Mouse (Mus musculus): ENCODE measurements around the gene Flrt3. TPM values are rescaled to one million over a fixed set of nuclear protein-coding genes. Genes with fewer than 3 reads are reported as not detected.
A peak's percentile ranks its signal among the peaks of the same experiment; 100 is the strongest.

The Flrt3 gene
- total RNA-seq (2021), result 10 to 100 TPM; 28.0 to 32.9 TPM

DNA sequence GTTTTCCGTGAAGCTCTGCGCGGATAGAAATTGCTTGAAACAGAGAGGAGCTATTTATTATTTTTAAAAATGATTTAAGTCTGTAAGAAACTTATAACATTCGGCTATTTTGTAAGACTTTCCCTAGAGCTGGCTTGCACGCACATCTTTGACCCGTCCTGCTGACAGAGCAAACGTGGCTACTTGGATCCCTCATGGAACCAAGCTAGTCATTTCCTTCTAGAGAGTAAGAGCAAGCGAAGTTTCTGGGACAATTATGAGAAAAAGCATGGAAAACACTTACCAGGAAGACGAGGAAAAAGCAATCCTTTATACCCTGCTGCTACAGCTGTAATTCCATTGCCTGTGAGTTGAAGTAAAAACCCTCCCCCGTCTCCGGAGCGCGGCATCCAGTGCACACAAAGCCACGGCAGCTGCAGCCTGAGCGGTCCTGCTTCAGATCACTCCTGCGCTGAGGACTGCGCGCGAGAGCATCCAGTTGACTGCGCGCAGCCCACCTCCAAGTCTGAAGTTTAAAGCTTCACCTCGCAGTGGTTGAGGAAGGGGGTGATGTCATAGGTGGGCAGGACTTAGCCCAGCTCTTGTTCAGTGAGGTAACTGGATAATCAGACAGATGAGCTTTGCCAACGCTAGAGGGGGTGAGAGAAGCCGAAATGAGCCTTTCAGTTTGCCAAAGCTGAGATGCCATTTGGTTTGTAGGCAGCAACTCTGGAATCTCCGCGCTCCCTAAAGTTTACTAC, at the start of gene Flrt3:
Gene Flrt3, minus strand, starts transcription at position 507 of the 740 bp plus-strand sequence.
- intact Hi-C loops (cut with DNase I), result loop anchor here (5.0 kb wide), 2 partner anchors 1386 to 1581 kb away; no protein-coding TSS in a partner anchor
- peak; percentile 91 for DNase-seq

GRCm38 (mm10) chr2:140717407-140717806, 46.1 kb upstream of the Flrt3 start:
- no peak for DNase-seq

DNA sequence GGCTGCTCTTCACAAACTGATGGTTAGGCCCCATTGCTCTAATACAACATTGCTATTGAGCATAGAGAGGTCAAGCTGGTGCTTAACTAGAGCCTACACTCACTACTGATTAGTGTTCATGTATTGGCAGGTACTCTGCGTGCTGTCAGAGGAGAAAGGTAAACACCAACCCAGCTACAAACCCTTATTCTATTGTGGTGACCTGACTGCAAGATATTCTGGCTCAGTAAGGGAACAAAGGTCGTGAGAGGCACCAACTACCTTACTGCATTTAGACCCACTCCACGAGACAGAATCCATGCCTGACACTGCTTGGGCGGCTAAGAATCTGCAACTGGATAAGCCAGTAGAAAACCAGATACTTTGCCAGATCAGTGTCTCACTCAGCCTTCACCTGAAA, 44.6 kb upstream of the Flrt3 start:
- intact Hi-C loops (cut with DNase I), result no loop called here
- no peak for DNase-seq

More at GRCm38 (mm10) chr2:140717407-140717806, 46.1 kb upstream of the Flrt3 start:
- intact Hi-C loops (cut with DNase I), result no loop called here

GRCm38 (mm10) chr2:140707550-140707949, 36.3 kb upstream of the Flrt3 start:
- intact Hi-C loops (cut with DNase I), result no loop called here
- no peak for DNase-seq

GRCm38 (mm10) chr2:140705278-140705677, 34.0 kb upstream of the Flrt3 start:
- DNase-seq, result no peak
- intact Hi-C loops (cut with DNase I), result no loop called here

DNA sequence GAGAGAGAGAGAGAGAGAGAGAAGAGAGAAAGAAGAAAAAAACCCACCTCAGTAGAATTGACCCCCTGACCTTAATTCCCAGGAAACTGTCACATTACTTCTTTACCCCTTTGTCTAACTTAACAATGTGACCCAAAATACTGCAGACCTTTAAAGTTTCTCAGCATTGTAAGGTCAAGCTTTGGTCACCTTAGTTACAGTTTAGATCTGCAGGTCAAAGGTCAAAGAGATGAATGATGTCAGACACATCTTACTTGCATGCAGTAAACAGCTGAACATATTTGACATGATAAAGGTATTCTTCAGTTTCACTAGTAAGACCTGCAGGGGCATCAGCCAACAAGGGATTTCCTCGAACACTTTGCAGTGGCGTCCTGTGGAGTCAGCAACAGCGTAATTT, 32.9 kb upstream of the Flrt3 start:
- DNase-seq, result no peak
- intact Hi-C loops (cut with DNase I), result no loop called here

GRCm38 (mm10) chr2:140703377-140703776, 32.1 kb upstream of the Flrt3 start:
- intact Hi-C loops (cut with DNase I), result no loop called here
- DNase-seq, result no peak

DNA sequence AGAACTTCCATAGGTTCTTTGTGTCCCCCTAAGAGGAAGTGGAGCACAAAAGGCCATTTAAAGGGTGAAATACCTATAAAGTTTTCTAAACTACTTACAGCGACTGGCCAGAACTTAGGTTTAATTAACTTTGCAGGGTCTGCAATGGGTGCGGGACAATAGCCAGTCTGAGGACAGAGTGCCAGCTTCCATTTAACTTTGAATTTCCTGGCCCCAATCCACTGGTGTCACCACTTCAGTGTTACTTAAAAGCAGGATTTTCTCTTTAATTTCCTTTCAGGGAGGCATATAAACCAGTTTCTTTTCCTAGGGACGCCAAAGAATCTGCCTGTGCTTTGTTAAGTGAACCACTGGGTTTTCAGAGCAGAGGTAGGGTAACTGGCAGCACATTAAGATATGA, 27.3 kb upstream of the Flrt3 start:
- DNase-seq, result no peak
- intact Hi-C loops (cut with DNase I), result no loop called here

DNA sequence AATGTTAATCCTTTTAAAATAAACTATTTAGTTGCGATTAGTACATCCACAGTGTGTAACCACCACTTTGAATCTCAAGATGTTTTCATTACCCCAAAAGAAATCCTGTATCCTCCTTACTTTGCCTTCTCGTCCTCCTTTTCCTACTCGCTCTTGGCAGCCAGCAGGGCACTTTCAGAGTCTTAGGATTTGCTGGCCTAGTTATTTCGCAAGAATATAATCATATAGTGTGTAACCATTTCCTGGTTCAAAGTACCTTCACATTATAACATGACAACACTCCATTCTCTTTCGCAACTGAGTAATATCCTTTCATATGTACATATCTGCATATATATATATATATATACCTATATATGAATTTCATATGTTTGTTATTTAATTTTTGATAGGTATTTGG, 22.6 kb upstream of the Flrt3 start:
- DNase-seq, result no peak
- intact Hi-C loops (cut with DNase I), result no loop called here

DNA sequence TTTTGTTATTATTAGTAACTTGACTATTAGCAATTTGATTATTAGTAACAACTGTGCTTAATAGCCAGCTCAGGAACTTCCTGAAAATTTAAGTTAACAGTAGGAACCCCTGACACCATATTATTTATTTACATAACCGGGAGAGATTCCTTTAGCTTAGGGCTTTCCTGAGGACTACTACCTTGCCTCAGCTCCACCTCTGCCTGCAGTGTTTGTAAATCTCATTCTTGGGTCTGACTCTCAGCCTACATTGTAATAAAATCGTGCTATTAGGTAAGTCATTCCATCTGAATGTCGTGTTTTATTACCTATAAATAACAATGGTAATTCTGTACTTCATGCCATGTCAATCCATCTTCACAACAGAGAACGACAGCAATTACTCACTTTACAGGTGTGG, 21.2 kb upstream of the Flrt3 start:
- intact Hi-C loops (cut with DNase I), result no loop called here
- DNase-seq, result no peak

- intact Hi-C loops (cut with DNase I), result no loop called here
- no peak for DNase-seq
Observed at GRCm38 (mm10) chr2:140691403-140691802, 20.1 kb upstream of the Flrt3 start.

GRCm38 (mm10) chr2:140690906-140691305, 19.6 kb upstream of the Flrt3 start:
- DNase-seq, result no peak

GRCm38 (mm10) chr2:140676728-140677127, 5.5 kb upstream of the Flrt3 start:
- intact Hi-C loops (cut with DNase I), result no loop called here
- no peak for DNase-seq

More at GRCm38 (mm10) chr2:140690906-140691305, 19.6 kb upstream of the Flrt3 start:
- intact Hi-C loops (cut with DNase I), result no loop called here

- intact Hi-C loops (cut with DNase I), result loop anchor here (5.0 kb wide), 2 partner anchors 1384 to 1579 kb away; no protein-coding TSS in a partner anchor
- DNase-seq, result no peak
Observed at GRCm38 (mm10) chr2:140673466-140673865, 2.2 kb upstream of the Flrt3 start.

GRCm38 (mm10) chr2:140670457-140670856, 812 bp downstream of the Flrt3 start:
- intact Hi-C loops (cut with DNase I), result loop anchor here (5.0 kb wide), 2 partner anchors 1387 to 1582 kb away; no protein-coding TSS in a partner anchor
- DNase-seq, result peak; percentile 46

DNA sequence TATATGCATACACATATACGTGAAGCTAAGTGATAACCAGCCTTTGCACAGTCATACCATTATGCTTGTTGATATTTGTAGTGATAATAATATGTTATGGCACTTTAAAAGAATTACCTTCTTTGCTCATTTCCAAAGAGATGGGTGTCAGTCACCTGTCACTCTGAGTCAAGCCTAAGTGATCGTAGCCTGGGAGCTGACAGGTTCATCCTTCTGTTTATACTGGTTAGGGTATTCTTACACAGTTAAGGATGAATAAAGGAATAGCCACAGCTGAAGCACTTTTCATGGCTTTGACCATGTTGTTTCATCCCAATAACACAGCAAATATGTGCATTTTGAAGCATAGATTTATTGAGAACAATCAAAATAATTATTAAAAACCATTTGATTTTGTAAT, 1.5 kb downstream of the Flrt3 start:
- intact Hi-C loops (cut with DNase I), result loop anchor here (5.0 kb wide), 3 partner anchors 167 to 1583 kb away; no protein-coding TSS in a partner anchor
- no peak for DNase-seq

DNA sequence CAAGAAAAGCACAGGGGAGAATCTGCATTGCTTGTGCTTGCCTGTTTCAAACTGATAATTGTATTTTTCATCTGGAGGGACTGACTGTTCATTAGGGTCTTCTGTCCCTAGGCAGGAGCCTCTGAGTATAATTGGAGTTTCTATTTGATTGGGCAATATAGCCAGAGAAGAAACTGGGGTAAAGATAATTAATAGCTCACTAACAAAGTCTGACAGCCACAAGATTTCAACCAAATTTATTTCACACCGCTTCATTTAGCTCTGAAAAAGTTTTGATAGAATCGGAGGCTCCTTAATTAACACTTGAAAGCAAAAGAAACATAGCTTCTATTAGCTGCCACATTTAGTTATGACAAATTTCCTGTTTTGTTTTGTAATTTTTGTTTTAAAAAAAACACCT, 2.2 kb downstream of the Flrt3 start:
- intact Hi-C loops (cut with DNase I), result loop anchor here (5.0 kb wide), 1 partner anchor 167 kb away; no protein-coding TSS in a partner anchor
- DNase-seq, result no peak

DNA sequence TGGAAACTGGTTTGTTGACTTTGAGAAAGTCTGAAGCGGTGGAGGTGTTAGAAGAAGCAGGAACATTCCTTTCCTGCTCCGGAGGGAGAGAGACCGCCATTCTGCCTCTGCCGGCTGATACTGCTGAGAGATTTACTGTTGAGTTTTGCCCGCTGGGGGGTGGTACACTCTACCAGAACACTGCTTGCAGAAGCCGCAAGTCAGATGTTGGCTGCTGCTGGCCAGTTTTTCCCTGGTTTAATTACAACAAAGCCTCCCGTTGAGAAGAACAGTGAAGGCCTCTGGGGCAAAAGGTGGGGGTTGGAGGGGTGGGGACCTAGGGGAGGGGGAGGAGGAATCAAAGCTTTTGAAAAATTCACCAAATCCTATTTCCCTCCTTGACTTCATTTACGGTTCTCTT, 3.0 kb downstream of the Flrt3 start:
- DNase-seq, result peak; percentile 88
- intact Hi-C loops (cut with DNase I), result loop anchor here (5.0 kb wide), 1 partner anchor 166 kb away; no protein-coding TSS in a partner anchor

GRCm38 (mm10) chr2:140667261-140668047, 3.8 kb downstream of the Flrt3 start:
- intact Hi-C loops (cut with DNase I), result loop anchor here (5.0 kb wide), 1 partner anchor 165 kb away; no protein-coding TSS in a partner anchor
- no peak for DNase-seq

GRCm38 (mm10) chr2:140666846-140667245, 4.4 kb downstream of the Flrt3 start:
- no peak for DNase-seq
- intact Hi-C loops (cut with DNase I), result loop anchor here (5.0 kb wide), 1 partner anchor 165 kb away; no protein-coding TSS in a partner anchor

DNA sequence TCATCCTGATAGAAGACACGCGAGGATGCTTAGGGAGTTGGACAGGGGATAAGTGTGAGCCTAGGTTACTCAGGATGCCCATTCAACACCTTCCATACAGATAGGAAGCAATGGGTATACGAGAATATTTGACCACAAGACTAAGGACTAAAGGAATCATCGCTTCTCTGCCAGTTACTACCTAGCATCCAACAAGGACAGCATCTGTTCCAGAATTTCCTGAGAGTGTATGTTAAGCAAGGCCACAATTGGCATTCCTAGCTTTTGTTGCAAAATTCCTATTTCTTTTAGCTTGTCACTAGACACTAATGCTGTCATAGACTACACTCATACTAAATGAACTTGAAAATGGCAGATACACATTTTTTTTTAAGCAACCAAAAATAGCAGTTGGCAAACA, 6.9 kb downstream of the Flrt3 start:
- no peak for DNase-seq
- intact Hi-C loops (cut with DNase I), result no loop called here
